Mouse (Mus musculus): ENCODE data around the gene Rln3. TPM values are rescaled to one million over a fixed set of nuclear protein-coding genes. Genes with fewer than 3 reads are reported as not detected.

The Rln3 gene
- polyA plus RNA-seq, 1 experiment from 2014 or later: not detected

- ATAC-seq (ENCODE audit: low read depth) (no peak), DNase-seq (ENCODE audit: low spot score) (no peak)
- Histone ChIP-seq H3K9ac (ENCODE audit: low read depth, low read length) (peak overlapping the region; percentile 76), H3K27me3 (replicated peaks; ENCODE audit: control insufficient read depth, insufficient read depth, low read length) (no peaks in the 10 kb centered on the region), H3K9me3 (ENCODE audit: control insufficient read depth, low read length) (no peaks in the 10 kb centered on the region), H3K4me1 (ENCODE audit: control insufficient read depth, insufficient read depth, low read length) (peaks cover 11% of the 10 kb centered on the region), H3K4me3 (ENCODE audit: low read depth, low read length) (peak overlapping the region; percentile 79), H3K36me3 (ENCODE audit: control insufficient read depth, insufficient read depth, low read length) (peaks cover 44% of the 10 kb centered on the region), H3K4me2 (ENCODE audit: low read depth, low read length) (peak overlapping the region; percentile 74), H3K27ac (replicated peaks; ENCODE audit: low read depth, low read length) (no peak overlapping the region; the same call in 1 of the 2 replicates)
- 62% methylated on average over 16 of the region's 16 CpGs for WGBS
Observed at GRCm38 (mm10) chr8:83999057-83999705, 45.6 kb downstream of the Rln3 start.

- Histone ChIP-seq H3K4me3 (ENCODE audit: low read depth, low read length) (peak overlapping the region; percentile 79), H3K4me2 (ENCODE audit: low read depth, low read length) (peak overlapping the region; percentile 74), H3K4me1 (ENCODE audit: control insufficient read depth, insufficient read depth, low read length) (peaks cover 11% of the 10 kb centered on the region), H3K9me3 (ENCODE audit: control insufficient read depth, low read length) (no peaks in the 10 kb centered on the region), H3K9ac (ENCODE audit: low read depth, low read length) (peak overlapping the region; percentile 76), H3K27me3 (replicated peaks; ENCODE audit: control insufficient read depth, insufficient read depth, low read length) (no peaks in the 10 kb centered on the region), H3K27ac (replicated peaks; ENCODE audit: low read depth, low read length) (peak overlapping the region; percentile 98), H3K36me3 (ENCODE audit: control insufficient read depth, insufficient read depth, low read length) (peaks cover 48% of the 10 kb centered on the region)
- ATAC-seq (ENCODE audit: low read depth) (0 out of 2 replicates have a peak, but pooled peaks have one; percentile 5), DNase-seq (ENCODE audit: low spot score) (peak; percentile 88)
- 2% methylated on average over 27 of the region's 92 CpGs for WGBS
Observed at GRCm38 (mm10) chr8:83998231-83999056, 46.4 kb downstream of the Rln3 start.

DNA sequence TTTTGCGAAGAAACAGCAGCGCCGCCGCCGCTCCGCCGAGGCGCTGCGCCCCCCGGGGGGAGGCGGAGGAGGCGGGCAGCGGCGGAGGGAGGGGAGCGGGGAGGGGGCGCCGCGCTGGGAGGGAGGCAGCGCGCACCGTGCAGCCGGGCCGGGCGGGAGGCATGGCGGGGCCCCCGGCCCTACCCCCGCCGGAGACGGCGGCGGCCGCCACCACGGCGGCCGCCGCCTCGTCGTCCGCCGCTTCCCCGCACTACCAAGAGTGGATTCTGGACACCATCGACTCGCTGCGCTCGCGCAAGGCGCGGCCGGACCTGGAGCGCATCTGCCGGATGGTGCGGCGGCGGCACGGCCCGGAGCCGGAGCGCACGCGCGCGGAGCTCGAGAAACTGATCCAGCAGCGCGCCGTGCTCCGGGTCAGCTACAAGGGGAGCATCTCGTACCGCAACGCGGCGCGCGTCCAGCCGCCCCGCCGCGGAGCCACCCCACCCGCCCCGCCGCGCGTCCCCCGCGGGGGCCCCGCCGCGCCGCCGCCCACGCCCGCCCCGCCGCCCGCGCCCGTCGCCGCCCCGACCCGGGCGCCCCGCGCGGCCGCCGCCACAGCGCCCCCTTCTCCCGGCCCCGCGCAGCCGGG lies 47.2 kb downstream of the Rln3 start, which contains the start of gene Samd1:
Gene Samd1, plus strand, starts transcription at position 162 of the 631 bp plus-strand sequence.
- Histone ChIP-seq H3K4me3 (ENCODE audit: low read depth, low read length) (peak within 1 kb of the TSS; percentile 80), H3K27ac (replicated peaks; ENCODE audit: low read depth, low read length) (peak within 1 kb of the TSS; percentile 98), H3K9ac (ENCODE audit: low read depth, low read length) (peak within 1 kb of the TSS; percentile 89), H3K4me2 (ENCODE audit: low read depth, low read length) (peak within 1 kb of the TSS; percentile 74), H3K27me3 (replicated peaks; ENCODE audit: control insufficient read depth, insufficient read depth, low read length) (no peaks in the 10 kb centered on the region), H3K9me3 (ENCODE audit: control insufficient read depth, low read length) (no peaks in the 10 kb centered on the region), H3K4me1 (ENCODE audit: control insufficient read depth, insufficient read depth, low read length) (peaks cover 11% of the 10 kb centered on the region), H3K36me3 (ENCODE audit: control insufficient read depth, insufficient read depth, low read length) (peaks cover 46% of the 10 kb centered on the region)
- WGBS: 0% methylated on average over 11 of the region's 112 CpGs
- ATAC-seq (ENCODE audit: low read depth) (peak; percentile 10; the same call in 1 of the 2 replicates), DNase-seq (ENCODE audit: low spot score) (peak; percentile 63)

- Histone ChIP-seq H3K9me3 (ENCODE audit: control insufficient read depth, low read length) (no peaks in the 10 kb centered on the region), H3K9ac (ENCODE audit: low read depth, low read length) (peak overlapping the region; percentile 89), H3K27me3 (replicated peaks; ENCODE audit: control insufficient read depth, insufficient read depth, low read length) (no peaks in the 10 kb centered on the region), H3K36me3 (ENCODE audit: control insufficient read depth, insufficient read depth, low read length) (peaks cover 46% of the 10 kb centered on the region), H3K4me3 (ENCODE audit: low read depth, low read length) (peak overlapping the region; percentile 80), H3K27ac (replicated peaks; ENCODE audit: low read depth, low read length) (peak overlapping the region; percentile 98), H3K4me2 (ENCODE audit: low read depth, low read length) (peak overlapping the region; percentile 74), H3K4me1 (ENCODE audit: control insufficient read depth, insufficient read depth, low read length) (peaks cover 11% of the 10 kb centered on the region)
- ATAC-seq (ENCODE audit: low read depth) (peak; percentile 83), DNase-seq (ENCODE audit: low spot score) (peak; percentile 97)
- WGBS: under 1% methylated on average over 34 of the region's 103 CpGs
Observed at GRCm38 (mm10) chr8:83996567-83997505, 48.0 kb downstream of the Rln3 start.

DNA sequence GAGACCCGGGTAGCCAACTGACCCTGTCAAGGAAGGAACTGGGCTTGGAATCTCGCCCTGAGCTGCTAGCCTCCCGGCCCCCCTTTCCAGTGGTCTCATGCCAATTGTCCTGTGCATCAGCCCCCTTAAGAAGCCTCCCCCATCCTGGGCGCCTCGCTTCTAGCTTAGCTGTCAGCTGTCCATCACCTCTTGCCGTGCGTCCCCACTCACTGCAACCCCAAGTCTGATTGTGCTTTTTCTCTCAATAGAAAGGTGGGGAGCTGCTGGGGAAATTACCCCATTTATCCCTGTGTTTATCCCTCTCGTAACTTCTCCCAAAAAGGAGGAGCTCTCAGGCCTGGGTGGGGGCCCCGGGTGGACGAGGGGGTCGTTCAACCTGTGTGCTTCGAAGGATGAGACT lies 48.8 kb downstream of the Rln3 start:
- H3K9ac ChIP-seq (ENCODE audit: low read depth, low read length): peak overlapping the region; percentile 89; the same call in 1 of the 2 replicates
- peaks cover 50% of the 10 kb centered on the region for H3K36me3 ChIP-seq (ENCODE audit: control insufficient read depth, insufficient read depth, low read length)
- no peak for ATAC-seq (ENCODE audit: low read depth)
- H3K4me1 ChIP-seq (ENCODE audit: control insufficient read depth, insufficient read depth, low read length): peaks cover 9% of the 10 kb centered on the region; the same call in 1 of the 2 replicates
- H3K27me3 ChIP-seq (replicated peaks; ENCODE audit: control insufficient read depth, insufficient read depth, low read length): no peaks in the 10 kb centered on the region
- H3K4me2 ChIP-seq (ENCODE audit: low read depth, low read length): peak overlapping the region; percentile 74
- H3K27ac ChIP-seq (replicated peaks; ENCODE audit: low read depth, low read length): peak overlapping the region; percentile 98; the same call in 1 of the 2 replicates
- DNase-seq (ENCODE audit: low spot score): no peak
- 17% methylated on average over 12 of the region's 12 CpGs for WGBS
- no peaks in the 10 kb centered on the region for H3K9me3 ChIP-seq (ENCODE audit: control insufficient read depth, low read length)
- H3K4me3 ChIP-seq (ENCODE audit: low read depth, low read length): peak overlapping the region; percentile 80

DNA sequence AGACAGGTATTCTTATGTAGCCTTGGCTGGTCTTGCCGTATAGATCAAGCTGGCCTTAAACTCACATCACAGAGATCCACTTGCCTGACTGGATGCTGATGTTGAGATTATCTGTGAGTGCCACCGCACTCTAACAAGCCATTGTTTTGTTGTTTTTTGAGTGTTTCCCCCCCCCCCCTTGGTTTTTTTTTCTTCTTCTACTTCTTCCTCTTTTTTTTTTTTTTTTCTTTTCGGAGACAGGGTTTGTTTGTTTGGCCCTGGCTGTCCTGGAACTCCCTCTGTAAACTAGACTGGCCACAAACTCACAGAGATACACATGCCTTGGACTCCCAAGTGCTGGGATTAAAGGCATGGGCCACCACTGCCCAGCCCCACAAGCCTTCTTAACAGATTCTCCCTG lies 50.8 kb downstream of the Rln3 start:
- no peak overlapping the region for H3K9ac ChIP-seq (ENCODE audit: low read depth, low read length)
- no peaks in the 10 kb centered on the region for H3K9me3 ChIP-seq (ENCODE audit: control insufficient read depth, low read length)
- H3K4me3 ChIP-seq (ENCODE audit: low read depth, low read length): no peak overlapping the region
- no peaks in the 10 kb centered on the region for H3K27me3 ChIP-seq (replicated peaks; ENCODE audit: control insufficient read depth, insufficient read depth, low read length)
- peaks cover 4% of the 10 kb centered on the region; the same call in 1 of the 2 replicates for H3K4me1 ChIP-seq (ENCODE audit: control insufficient read depth, insufficient read depth, low read length)
- H3K27ac ChIP-seq (replicated peaks; ENCODE audit: low read depth, low read length): no peak overlapping the region
- WGBS: 77% methylated on average over 3 of the region's 3 CpGs
- DNase-seq (ENCODE audit: low spot score) (no peak), ATAC-seq (ENCODE audit: low read depth) (no peak)
- H3K4me2 ChIP-seq (ENCODE audit: low read depth, low read length): no peak overlapping the region
- H3K36me3 ChIP-seq (ENCODE audit: control insufficient read depth, insufficient read depth, low read length): peaks cover 50% of the 10 kb centered on the region

Data from embryonic facial prominence, embryonic 14.5 days (tissue).